Mouse (Mus musculus) liver, postnatal 0 days (tissue): ENCODE results near the gene Lmf1. TPM values are rescaled to one million over a fixed set of nuclear protein-coding genes. Genes with fewer than 3 reads are reported as not detected.

Experiments used
- ATAC-seq: fragments of 200-750 bp; cut with Nextera tagmentation; 2 replicates; pipeline ENCODE4 v1.8.0; 2017; ENCODE audit warnings: mild to moderate bottlenecking, moderate library complexity
- DNase-seq: peaks from one replicate; pipeline ENCODE4 v3.0.0-alpha.2; 2016
- H3K27ac ChIP-seq: fragments of 300-500 bp; sonication (generic); 2 replicates; pipeline ENCODE4 v1.5.1; 2014; ENCODE audit warnings: antibody characterized with exemption, moderate library complexity, mild to moderate bottlenecking, low read depth
- H3K27me3 ChIP-seq: fragments of 300-500 bp; sonication (generic); 2 replicates; pipeline ENCODE4 v1.6.1; 2014; ENCODE audit warnings: low read length, control low read depth, mixed read lengths; ENCODE audit not compliant: insufficient read depth
- H3K36me3 ChIP-seq: fragments of 300-500 bp; sonication (generic); replicated peaks from 2 replicates; pipeline ENCODE4 v1.6.1; 2014; ENCODE audit warnings: mild to moderate bottlenecking, control low read depth, low read length, moderate library complexity, mixed read lengths; ENCODE audit not compliant: insufficient read depth
- H3K4me1 ChIP-seq: fragments of 300-500 bp; sonication (generic); 2 replicates; pipeline ENCODE4 v1.6.1; 2014; ENCODE audit warnings: antibody characterized with exemption, mild to moderate bottlenecking, control low read depth; ENCODE audit not compliant: insufficient read depth
- H3K4me2 ChIP-seq: fragments of 300-500 bp; sonication (generic); 2 replicates; pipeline ENCODE4 v1.6.1; 2014; ENCODE audit warnings: low read depth, mild to moderate bottlenecking, low read length, moderate library complexity, mixed read lengths
- H3K4me3 ChIP-seq: fragments of 300-500 bp; sonication (generic); 2 replicates; pipeline ENCODE4 v1.5.1; 2014; ENCODE audit warnings: low read depth, low read length
- H3K9ac ChIP-seq: fragments of 300-500 bp; sonication (generic); replicated peaks from 2 replicates; pipeline ENCODE4 v1.6.1; 2014; ENCODE audit warnings: mild to moderate bottlenecking, moderate library complexity
- H3K9me3 ChIP-seq: fragments of 300-500 bp; sonication (generic); 2 replicates; pipeline ENCODE4 v1.6.1; 2016; ENCODE audit warnings: mild to moderate bottlenecking, control low read depth, low read length, mixed read lengths
- CTCF ChIP-seq: sonication (generic); IDR thresholded peaks from 2 replicates; pipeline ENCODE4 v1.5.1; 2016; ENCODE audit warnings: antibody characterized with exemption, low read depth
- EP300 ChIP-seq: IDR thresholded peaks from 2 replicates; pipeline ENCODE4 v1.6.1; 2016; ENCODE audit warnings: antibody characterized with exemption, low read depth, mild to moderate bottlenecking
- WGBS: fragments of 180-500 bp; shearing (Covaris S2); extraction: QIAGEN DNeasy Blood & Tissue Kit; methylation state at CpG from one replicate; pipeline ENCODE4 v1.1.7; 2014; ENCODE audit not compliant: insufficient replicate concordance; 5-methylcytosine and 5-hydroxymethylcytosine counted together
- polyA plus RNA-seq: library from polyadenylated mRNA; unstranded; fragments of >200 nt; fragmentation: Nextera tagmentation; extraction: Ambion mirVana; gene quantifications from 2 replicates; pipeline ENCODE4 v1.2.1, GENCODE M21; 2015

Gene Lmf1
- polyA plus RNA-seq, 1 experiment from 2014 or later, result 12.5 TPM

DNA sequence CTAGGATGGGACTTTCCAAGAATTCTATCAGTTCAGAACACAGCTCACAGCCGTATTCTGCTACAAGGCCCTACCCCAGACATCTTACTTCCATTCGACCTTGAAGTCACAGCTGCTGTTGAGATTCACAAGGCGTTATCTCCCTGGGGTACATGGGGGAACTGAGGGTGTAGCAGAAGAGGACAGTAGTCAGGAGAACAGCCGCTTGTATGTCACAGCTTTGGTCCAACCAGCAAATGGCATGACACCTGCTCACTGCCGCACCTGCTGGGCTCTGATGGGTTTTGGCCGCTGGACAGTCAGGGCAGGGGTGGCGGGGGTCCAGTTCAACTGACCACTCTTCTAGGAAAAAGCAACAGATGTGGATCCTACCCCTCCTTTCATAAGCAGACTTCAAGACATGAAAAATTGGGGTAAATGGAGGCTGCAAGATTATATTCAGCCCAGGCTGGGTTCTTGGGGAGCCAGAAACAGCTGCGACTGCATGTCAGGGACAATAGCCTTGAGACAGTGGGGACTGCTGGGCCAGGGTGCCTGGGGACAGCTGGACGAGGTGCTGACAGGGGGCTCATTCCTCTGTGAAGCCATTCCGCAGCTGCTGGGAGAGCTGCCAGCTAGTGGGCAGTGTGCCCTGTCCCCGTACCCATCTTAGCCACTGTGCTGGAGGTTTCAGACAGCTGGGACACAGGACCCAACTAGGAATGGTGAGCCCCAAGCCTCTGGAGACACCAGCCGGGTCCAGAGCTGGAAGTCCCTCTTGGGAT lies 3.5 kb upstream of the Lmf1 start:
- no peaks in the 10 kb centered on the region for H3K9me3 ChIP-seq
- H3K9ac ChIP-seq, result no peak overlapping the region
- TF ChIP-seq EP300 (no peak), CTCF (no peak)
- H3K27me3 ChIP-seq, result peaks cover 29% of the 10 kb centered on the region
- H3K36me3 ChIP-seq, result no peaks in the 10 kb centered on the region; the same call in 1 of the 2 replicates
- no peak overlapping the region for H3K4me2 ChIP-seq
- peak overlapping the region; percentile 4; the same call in 1 of the 2 replicates for H3K27ac ChIP-seq
- no peak for ATAC-seq
- 69% methylated on average over 12 of the region's 12 CpGs for WGBS
- H3K4me3 ChIP-seq, result no peak overlapping the region
- no peak for DNase-seq
- H3K4me1 ChIP-seq, result peaks cover 10% of the 10 kb centered on the region

- Histone ChIP-seq H3K36me3 (no peaks in the 10 kb centered on the region; the same call in 1 of the 2 replicates), H3K9ac (no peak overlapping the region), H3K4me2 (no peak overlapping the region), H3K9me3 (no peaks in the 10 kb centered on the region), H3K4me3 (no peak overlapping the region), H3K27ac (no peak overlapping the region), H3K27me3 (peaks cover 22% of the 10 kb centered on the region), H3K4me1 (peaks cover 9% of the 10 kb centered on the region)
- 57% methylated on average over 2 of the region's 2 CpGs for WGBS
- no peak for ATAC-seq
- TF ChIP-seq EP300 (no peak), CTCF (no peak)
- no peak for DNase-seq
Measured at GRCm38 (mm10) chr17:25576034-25576433, 2.9 kb upstream of the Lmf1 start.

- H3K27ac ChIP-seq, result no peak overlapping the region
- no peak overlapping the region for H3K4me3 ChIP-seq
- H3K9me3 ChIP-seq, result no peaks in the 10 kb centered on the region
- 55% methylated on average over 6 of the region's 6 CpGs for WGBS
- H3K36me3 ChIP-seq, result no peaks in the 10 kb centered on the region; the same call in 1 of the 2 replicates
- DNase-seq (no peak), ATAC-seq (no peak)
- H3K4me1 ChIP-seq, result peaks cover 9% of the 10 kb centered on the region
- H3K9ac ChIP-seq, result no peak overlapping the region
- H3K27me3 ChIP-seq, result peaks cover 13% of the 10 kb centered on the region
- TF ChIP-seq EP300 (no peak), CTCF (no peak)
- no peak overlapping the region for H3K4me2 ChIP-seq
Measured at GRCm38 (mm10) chr17:25577263-25577662, 1.6 kb upstream of the Lmf1 start.

DNA sequence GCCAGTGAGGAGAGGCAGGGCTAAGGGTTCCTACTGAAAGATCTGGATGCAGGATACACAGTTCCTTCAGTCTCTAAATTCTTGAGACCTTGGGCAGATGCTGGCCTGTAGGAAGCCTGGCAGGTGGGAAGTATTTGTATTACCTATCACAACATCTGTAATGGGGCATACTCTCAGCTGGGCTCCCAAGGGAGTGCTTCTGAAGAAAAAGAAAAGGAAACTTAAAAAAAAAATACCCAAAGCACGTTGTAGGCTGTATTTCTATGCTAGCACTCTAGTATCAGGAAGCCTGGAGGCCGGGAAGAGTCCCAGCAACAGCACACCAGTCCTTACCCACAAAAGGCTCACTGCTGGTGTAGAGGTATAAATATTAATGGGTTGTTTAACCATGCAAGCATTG lies 1.2 kb upstream of the Lmf1 start:
- H3K27me3 ChIP-seq, result peaks cover 9% of the 10 kb centered on the region
- no peak overlapping the region for H3K9ac ChIP-seq
- ATAC-seq, result no peak
- H3K27ac ChIP-seq, result no peak overlapping the region
- H3K4me2 ChIP-seq, result no peak overlapping the region
- TF ChIP-seq CTCF (no peak), EP300 (no peak)
- no peak for DNase-seq
- H3K4me3 ChIP-seq, result no peak overlapping the region
- peaks cover 9% of the 10 kb centered on the region for H3K4me1 ChIP-seq
- H3K36me3 ChIP-seq, result no peaks in the 10 kb centered on the region; the same call in 1 of the 2 replicates
- WGBS, result 54% methylated on average over 2 of the region's 2 CpGs
- no peaks in the 10 kb centered on the region for H3K9me3 ChIP-seq

DNA sequence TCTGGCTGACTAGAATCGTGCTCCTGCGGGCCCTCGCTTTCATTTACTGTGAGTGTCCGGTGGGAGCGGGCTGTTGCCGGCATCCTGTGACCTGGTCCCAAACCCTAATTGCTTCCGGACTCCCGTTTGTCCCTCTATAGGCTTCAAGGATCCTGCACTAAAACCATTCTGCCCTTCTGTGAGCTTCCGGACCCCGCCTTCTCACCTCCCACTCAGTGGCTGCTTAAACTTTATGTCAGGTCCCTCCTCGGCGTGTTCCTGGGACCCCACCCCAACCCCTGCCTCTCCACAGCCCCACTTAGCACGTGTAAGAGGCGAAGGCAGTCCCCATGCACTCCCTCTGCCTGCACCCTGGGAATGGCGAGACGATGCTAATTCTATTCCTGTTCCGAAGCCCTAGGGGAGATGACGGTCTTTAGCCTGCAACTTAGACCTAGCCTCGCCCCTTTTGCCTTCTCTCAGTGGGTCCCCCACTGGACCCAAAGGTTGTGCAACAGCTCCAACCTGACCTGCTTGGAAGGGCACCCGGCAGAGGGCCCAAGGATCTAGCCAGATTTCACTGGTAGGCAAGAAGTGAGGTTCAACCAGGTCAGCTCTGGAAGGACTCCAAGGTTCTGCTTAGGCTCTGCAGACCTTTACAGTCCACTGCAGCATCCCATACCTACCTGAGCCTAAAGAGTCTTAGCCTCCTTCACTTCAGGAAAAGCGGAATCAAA lies 605 bp downstream of the Lmf1 start:
- ATAC-seq (peak; percentile 69), DNase-seq (no peak)
- Histone ChIP-seq H3K27me3 (peaks cover 4% of the 10 kb centered on the region; the same call in 1 of the 2 replicates), H3K4me2 (peak overlapping the region; percentile 87), H3K36me3 (no peaks in the 10 kb centered on the region; the same call in 1 of the 2 replicates), H3K9me3 (no peaks in the 10 kb centered on the region), H3K4me1 (peaks cover 11% of the 10 kb centered on the region), H3K9ac (peak overlapping the region; percentile 71), H3K4me3 (peak overlapping the region; percentile 67), H3K27ac (peak overlapping the region; percentile 64)
- TF ChIP-seq EP300 (no peak), CTCF (no peak)
- 5% methylated on average over 21 of the region's 21 CpGs for WGBS

- DNase-seq, result no peak
- 82% methylated on average over 8 of the region's 8 CpGs for WGBS
- Histone ChIP-seq H3K36me3 (peaks cover 2% of the 10 kb centered on the region; the same call in 1 of the 2 replicates), H3K27ac (no peak overlapping the region), H3K9ac (no peak overlapping the region), H3K9me3 (no peaks in the 10 kb centered on the region), H3K4me1 (peaks cover 11% of the 10 kb centered on the region), H3K4me2 (no peak overlapping the region), H3K4me3 (no peak overlapping the region), H3K27me3 (no peaks in the 10 kb centered on the region)
- TF ChIP-seq CTCF (no peak), EP300 (no peak)
- ATAC-seq, result no peak
Measured at GRCm38 (mm10) chr17:25582076-25582475, 3.2 kb downstream of the Lmf1 start.
